Mouse (Mus musculus) embryo, embryonic 11.5 days (tissue): ENCODE data around the gene Taf3.

Source experiments
- DNase-seq: peaks from one replicate; pipeline ENCODE4 v3.0.0-alpha.2; 2012; ENCODE audit warnings: low read depth, low spot score

Taf3 gene

GRCm38 (mm10) chr2:9956546-9956945 lies 91.8 kb downstream of the Taf3 start:
- no peak for DNase-seq

- DNase-seq: no peak
Observed at GRCm38 (mm10) chr2:9955576-9956535, 92.5 kb downstream of the Taf3 start.

- DNase-seq: no peak
Observed at GRCm38 (mm10) chr2:9946739-9947138, 101.7 kb downstream of the Taf3 start.

- DNase-seq: no peak
Observed at GRCm38 (mm10) chr2:9945611-9946010, 102.8 kb downstream of the Taf3 start.

- DNase-seq: no peak
Observed at GRCm38 (mm10) chr2:9943011-9943410, 105.4 kb downstream of the Taf3 start.

- no peak for DNase-seq
Observed at GRCm38 (mm10) chr2:9939250-9939649, 109.1 kb downstream of the Taf3 start.

GRCm38 (mm10) chr2:9935965-9936364 lies 112.4 kb downstream of the Taf3 start:
- DNase-seq: no peak

GRCm38 (mm10) chr2:9926905-9927283 lies 121.5 kb downstream of the Taf3 start:
- no peak for DNase-seq

- no peak for DNase-seq
Observed at GRCm38 (mm10) chr2:9926194-9926904, 122.0 kb downstream of the Taf3 start.

GRCm38 (mm10) chr2:9918691-9919471 lies 129.5 kb downstream of the Taf3 start:
- DNase-seq: no peak

GRCm38 (mm10) chr2:9917602-9918001 lies 130.8 kb downstream of the Taf3 start:
- no peak for DNase-seq

GRCm38 (mm10) chr2:9905995-9906394 lies 142.4 kb downstream of the Taf3 start:
- no peak for DNase-seq

GRCm38 (mm10) chr2:9903854-9904560 lies 144.4 kb downstream of the Taf3 start:
- DNase-seq: no peak

GRCm38 (mm10) chr2:9897846-9898245 lies 150.6 kb downstream of the Taf3 start:
- DNase-seq: no peak

GRCm38 (mm10) chr2:9896097-9896770 lies 152.2 kb downstream of the Taf3 start:
- no peak for DNase-seq

GRCm38 (mm10) chr2:9894836-9895593 lies 153.4 kb downstream of the Taf3 start:
- DNase-seq: no peak

GRCm38 (mm10) chr2:9893272-9893953 lies 155.0 kb downstream of the Taf3 start:
- DNase-seq: no peak

GRCm38 (mm10) chr2:9892541-9892940 lies 155.9 kb downstream of the Taf3 start:
- no peak for DNase-seq

GRCm38 (mm10) chr2:9890906-9891305 lies 157.5 kb downstream of the Taf3 start:
- DNase-seq: no peak
